Mouse (Mus musculus): ENCODE data around the gene Kantr. TPM values are rescaled to one million over a fixed set of nuclear protein-coding genes. Genes with fewer than 3 reads are reported as not detected.
"Not testable (repeated sequence)": the region's sequence is repeated elsewhere in the genome, so short reads cannot be mapped to it uniquely, and the experiment has no call there.

Gene Kantr
- polyA plus RNA-seq, 1 experiment from 2014 or later: 30.1 TPM

DNA sequence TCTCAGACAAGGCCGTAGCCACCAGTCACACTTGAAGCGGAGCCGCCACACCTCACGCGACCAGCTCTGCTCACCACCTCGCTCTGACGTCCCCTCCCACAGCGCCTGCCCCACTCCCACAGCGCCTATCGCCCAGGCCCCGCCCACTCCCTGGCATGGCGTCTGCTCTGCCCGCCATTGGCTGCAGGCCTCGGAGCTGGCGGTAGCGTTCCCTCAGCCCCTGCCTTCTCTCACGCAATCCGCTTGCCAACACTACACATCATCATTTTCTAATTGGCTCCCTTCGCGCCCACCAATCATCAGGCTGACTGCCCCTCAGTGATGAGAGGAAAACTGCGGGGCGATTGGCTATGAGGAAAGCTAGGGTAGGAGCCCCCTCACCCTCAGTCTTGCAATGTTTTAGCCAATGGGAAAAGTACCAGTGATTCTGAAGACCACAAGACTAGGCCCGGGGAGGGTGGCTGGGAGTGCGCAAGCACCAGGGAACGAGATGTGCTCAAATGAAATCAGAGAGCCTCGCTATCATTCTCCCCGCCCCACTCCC, 15.1 kb upstream of the Kantr start, which contains the start of gene Tspyl2:
Gene Tspyl2 (minus strand): TSS at position 68 of the 544 bp plus-strand sequence.
- H3K9me3 ChIP-seq (ENCODE audit: control insufficient read depth, low read length): no peaks in the 10 kb centered on the region
- peak within 1 kb of the TSS; percentile 71 for H3K4me2 ChIP-seq (ENCODE audit: low read length)
- peak within 1 kb of the TSS; percentile 90 for H3K27ac ChIP-seq (ENCODE audit: low read depth, low read length)
- 0 out of 2 replicates have a peak, but pooled peaks cover 3% of the 10 kb centered on the region for H3K36me3 ChIP-seq (ENCODE audit: control insufficient read depth, insufficient read depth, low read length)
- peaks cover 8% of the 10 kb centered on the region for H3K4me1 ChIP-seq (ENCODE audit: control insufficient read depth, insufficient read depth, low read depth, low read length)
- peaks cover 32% of the 10 kb centered on the region for H3K27me3 ChIP-seq (replicated peaks; ENCODE audit: control insufficient read depth, insufficient read depth, low read length)
- H3K9ac ChIP-seq (ENCODE audit: low read depth, low read length): peak within 1 kb of the TSS; percentile 83
- peak; percentile 97 for ATAC-seq
- WGBS: 11% methylated on average over 26 of the region's 27 CpGs
- H3K4me3 ChIP-seq (ENCODE audit: low read length): peak within 1 kb of the TSS; percentile 59

DNA sequence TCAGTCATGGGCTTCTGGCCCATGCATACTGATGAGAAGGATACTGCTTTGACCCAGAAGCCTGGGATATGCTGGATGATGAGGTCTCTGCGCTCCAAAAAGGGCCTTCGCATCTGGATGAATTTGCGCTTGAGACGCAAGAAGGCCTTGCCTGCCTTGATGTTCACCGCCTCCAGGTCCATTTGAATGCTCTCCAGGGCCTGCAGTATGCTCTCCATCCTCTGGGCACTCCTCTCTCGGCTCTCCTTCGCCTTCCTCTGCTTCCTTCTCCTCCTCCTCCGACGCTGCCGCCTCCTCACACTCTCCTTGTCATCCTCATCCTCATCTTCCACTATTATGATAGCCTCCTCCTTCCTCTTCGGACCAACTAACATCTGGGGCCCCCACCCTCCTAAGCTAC, 14.2 kb upstream of the Kantr start:
- Histone ChIP-seq H3K4me1 (ENCODE audit: control insufficient read depth, insufficient read depth, low read depth, low read length) (peaks cover 8% of the 10 kb centered on the region), H3K4me2 (ENCODE audit: low read length) (peak overlapping the region; percentile 71), H3K9me3 (ENCODE audit: control insufficient read depth, low read length) (no peaks in the 10 kb centered on the region), H3K9ac (ENCODE audit: low read depth, low read length) (peak overlapping the region; percentile 83), H3K36me3 (ENCODE audit: control insufficient read depth, insufficient read depth, low read length) (0 out of 2 replicates have a peak, but pooled peaks cover 3% of the 10 kb centered on the region), H3K4me3 (ENCODE audit: low read length) (peak overlapping the region; percentile 59), H3K27ac (ENCODE audit: low read depth, low read length) (peak overlapping the region; percentile 90), H3K27me3 (replicated peaks; ENCODE audit: control insufficient read depth, insufficient read depth, low read length) (peaks cover 26% of the 10 kb centered on the region)
- ATAC-seq: no peak
- WGBS: 25% methylated on average over 11 of the region's 11 CpGs

DNA sequence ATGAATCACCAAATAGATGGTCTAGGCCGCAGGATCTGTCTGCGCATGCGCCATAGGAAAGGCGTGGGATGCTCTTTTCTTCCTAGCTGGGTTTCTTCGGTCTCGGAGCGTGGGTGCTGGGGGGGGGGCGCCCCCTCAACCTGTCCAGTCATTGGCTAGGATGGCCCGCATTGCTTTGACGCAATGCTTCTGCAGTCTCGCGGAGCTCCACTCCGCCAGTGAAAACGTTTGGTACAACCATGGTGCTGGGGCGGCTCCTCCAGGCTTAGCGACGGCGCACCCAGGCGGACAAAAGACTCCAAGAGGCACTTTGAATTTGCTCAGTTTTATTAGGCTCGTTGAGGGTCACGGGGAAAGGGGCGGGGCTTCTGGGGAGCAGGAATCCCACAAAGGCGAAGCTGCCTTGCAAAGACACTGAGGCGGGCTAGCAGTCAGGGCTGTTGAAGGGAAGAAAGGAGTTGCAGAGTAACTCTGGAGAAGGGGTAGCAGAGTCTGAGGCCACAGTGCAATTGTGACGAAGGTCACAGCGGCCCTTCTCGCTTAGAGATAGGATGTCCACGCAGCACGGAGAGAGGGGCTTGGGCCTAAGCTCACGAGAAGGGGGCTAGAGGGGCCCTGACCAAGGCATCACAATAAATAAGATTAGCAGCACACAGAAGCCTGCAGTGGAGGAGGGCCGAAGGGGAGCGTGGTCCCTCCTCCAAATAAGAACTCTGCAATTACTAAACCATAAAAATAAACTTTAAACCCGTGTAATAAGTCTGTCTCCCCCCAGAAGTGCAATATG, 9.4 kb upstream of the Kantr start:
- Histone ChIP-seq H3K27ac (ENCODE audit: low read depth, low read length) (peak overlapping the region; percentile 90), H3K36me3 (ENCODE audit: control insufficient read depth, insufficient read depth, low read length) (0 out of 2 replicates have a peak, but pooled peaks cover 3% of the 10 kb centered on the region), H3K4me1 (ENCODE audit: control insufficient read depth, insufficient read depth, low read depth, low read length) (peaks cover 8% of the 10 kb centered on the region), H3K9me3 (ENCODE audit: control insufficient read depth, low read length) (no peaks in the 10 kb centered on the region), H3K4me2 (ENCODE audit: low read length) (peak overlapping the region; percentile 54), H3K27me3 (replicated peaks; ENCODE audit: control insufficient read depth, insufficient read depth, low read length) (peaks cover 9% of the 10 kb centered on the region), H3K9ac (ENCODE audit: low read depth, low read length) (peak overlapping the region; percentile 54), H3K4me3 (ENCODE audit: low read length) (peak overlapping the region; percentile 24)
- WGBS: 13% methylated on average over 33 of the region's 33 CpGs
- ATAC-seq: peak; percentile 99

DNA sequence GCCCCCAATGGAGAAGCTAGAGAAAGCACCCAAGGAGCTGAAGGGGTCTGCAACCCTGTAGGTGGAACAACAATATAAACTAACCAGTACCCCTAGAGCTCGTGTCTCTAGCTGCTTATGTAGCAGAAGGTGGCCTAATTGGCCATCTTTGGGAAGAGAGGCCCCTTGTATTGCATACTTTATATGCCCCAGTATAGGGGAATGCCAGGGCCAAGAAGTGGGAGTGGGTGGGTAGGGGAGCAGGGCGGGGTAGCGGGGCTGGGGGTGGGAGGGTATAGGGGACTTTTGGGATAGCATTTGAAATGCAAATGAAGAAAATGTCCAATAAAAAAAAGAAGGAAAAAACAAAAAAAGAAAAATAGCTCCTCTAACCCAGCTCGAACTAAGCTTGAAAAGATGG, 8.8 kb upstream of the Kantr start:
- 28% methylated on average over 4 of the region's 4 CpGs for WGBS
- H3K9ac ChIP-seq (ENCODE audit: low read depth, low read length); H3K4me1 ChIP-seq (ENCODE audit: control insufficient read depth, insufficient read depth, low read depth, low read length); H3K9me3 ChIP-seq (ENCODE audit: control insufficient read depth, low read length); ATAC-seq; H3K27me3 ChIP-seq (replicated peaks; ENCODE audit: control insufficient read depth, insufficient read depth, low read length); H3K36me3 ChIP-seq (ENCODE audit: control insufficient read depth, insufficient read depth, low read length): not testable (repeated sequence)
- peak overlapping the region; percentile 54; the same call in 1 of the 2 replicates for H3K4me2 ChIP-seq (ENCODE audit: low read length)
- H3K27ac ChIP-seq (ENCODE audit: low read depth, low read length): peak overlapping the region; percentile 44; the same call in 1 of the 2 replicates
- H3K4me3 ChIP-seq (ENCODE audit: low read length): peak overlapping the region; percentile 24; the same call in 1 of the 2 replicates

DNA sequence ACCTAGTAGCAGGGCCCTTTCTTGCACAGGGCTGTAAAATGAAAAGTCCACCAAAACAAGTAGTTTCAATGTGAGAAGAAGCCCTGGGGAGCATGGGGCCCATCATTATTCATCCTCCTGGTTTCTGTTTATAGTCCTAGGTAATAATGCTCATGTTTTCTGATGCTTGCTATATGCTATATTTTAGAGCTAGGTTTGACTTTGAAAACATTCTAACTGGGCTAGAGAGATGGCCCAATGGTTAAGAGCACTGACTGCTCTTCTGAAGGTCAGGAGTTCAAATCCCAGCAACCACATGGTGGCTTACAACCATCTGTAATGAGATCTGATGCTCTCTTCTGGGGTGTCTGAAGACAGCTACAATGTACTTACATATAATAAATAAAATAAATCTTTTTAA, 2.1 kb upstream of the Kantr start:
- H3K27ac ChIP-seq (ENCODE audit: low read depth, low read length); ATAC-seq; H3K9ac ChIP-seq (ENCODE audit: low read depth, low read length); H3K9me3 ChIP-seq (ENCODE audit: control insufficient read depth, low read length); H3K4me3 ChIP-seq (ENCODE audit: low read length); H3K36me3 ChIP-seq (ENCODE audit: control insufficient read depth, insufficient read depth, low read length); H3K4me1 ChIP-seq (ENCODE audit: control insufficient read depth, insufficient read depth, low read depth, low read length); H3K4me2 ChIP-seq (ENCODE audit: low read length): not testable (repeated sequence)
- H3K27me3 ChIP-seq (replicated peaks; ENCODE audit: control insufficient read depth, insufficient read depth, low read length): peaks cover 15% of the 10 kb centered on the region

DNA sequence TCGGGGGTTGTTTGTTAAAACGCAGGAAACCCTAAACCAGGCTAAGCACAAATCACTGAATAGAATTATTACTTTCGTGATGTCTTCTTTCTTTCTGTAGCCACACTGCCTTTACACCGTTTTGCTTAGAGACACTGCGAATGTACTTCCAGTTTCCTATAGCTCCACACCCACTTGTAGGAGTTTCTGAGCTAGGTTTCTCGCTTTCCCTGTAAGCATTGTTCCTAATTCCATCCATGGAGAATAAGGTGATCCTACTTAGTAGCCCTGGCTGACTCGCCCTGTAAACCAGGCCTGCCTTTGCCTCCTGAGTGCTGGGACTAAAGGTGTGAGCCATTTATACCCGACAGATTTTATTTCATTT, 376 bp upstream of the Kantr start:
- peak overlapping the region; percentile 58 for H3K4me2 ChIP-seq (ENCODE audit: low read length)
- no peaks in the 10 kb centered on the region for H3K36me3 ChIP-seq (ENCODE audit: control insufficient read depth, insufficient read depth, low read length)
- no peak; the same call in 1 of the 2 replicates for ATAC-seq
- H3K4me3 ChIP-seq (ENCODE audit: low read length): peak overlapping the region; percentile 56
- H3K9ac ChIP-seq (ENCODE audit: low read depth, low read length): peak overlapping the region; percentile 11; the same call in 1 of the 2 replicates
- H3K27ac ChIP-seq (ENCODE audit: low read depth, low read length): no peak overlapping the region
- no peaks in the 10 kb centered on the region for H3K9me3 ChIP-seq (ENCODE audit: control insufficient read depth, low read length)
- no peaks in the 10 kb centered on the region for H3K4me1 ChIP-seq (ENCODE audit: control insufficient read depth, insufficient read depth, low read depth, low read length)
- peaks cover 15% of the 10 kb centered on the region for H3K27me3 ChIP-seq (replicated peaks; ENCODE audit: control insufficient read depth, insufficient read depth, low read length)
- 31% methylated on average over 8 of the region's 8 CpGs for WGBS

DNA sequence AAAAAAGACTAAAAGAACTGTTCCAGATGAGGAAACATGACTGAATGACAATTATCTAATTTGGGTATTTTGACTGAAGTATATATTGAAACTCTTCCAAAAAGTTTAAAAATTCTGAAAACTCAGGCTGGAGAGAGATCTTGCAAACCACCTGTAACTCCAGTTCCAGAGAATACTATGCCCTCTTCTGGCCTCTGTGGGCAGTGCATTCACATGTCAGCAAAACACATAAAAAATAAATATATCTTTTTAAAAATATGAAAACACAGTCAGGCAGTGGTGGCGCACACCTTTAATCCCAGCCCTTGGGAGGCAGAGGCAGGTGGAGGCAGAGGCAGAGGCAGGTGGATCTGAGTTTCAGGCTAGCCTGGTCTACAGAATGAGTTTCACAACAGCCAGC, 3.7 kb downstream of the Kantr start:
- no peak overlapping the region for H3K4me2 ChIP-seq (ENCODE audit: low read length)
- H3K4me1 ChIP-seq (ENCODE audit: control insufficient read depth, insufficient read depth, low read depth, low read length): no peaks in the 10 kb centered on the region
- no peak overlapping the region for H3K9ac ChIP-seq (ENCODE audit: low read depth, low read length)
- no peak overlapping the region for H3K27ac ChIP-seq (ENCODE audit: low read depth, low read length)
- no peak overlapping the region for H3K4me3 ChIP-seq (ENCODE audit: low read length)
- no peaks in the 10 kb centered on the region for H3K9me3 ChIP-seq (ENCODE audit: control insufficient read depth, low read length)
- peaks cover 9% of the 10 kb centered on the region for H3K27me3 ChIP-seq (replicated peaks; ENCODE audit: control insufficient read depth, insufficient read depth, low read length)
- no peak for ATAC-seq
- no peaks in the 10 kb centered on the region for H3K36me3 ChIP-seq (ENCODE audit: control insufficient read depth, insufficient read depth, low read length)
- WGBS: 96% methylated on average over 1 of the region's 1 CpGs

DNA sequence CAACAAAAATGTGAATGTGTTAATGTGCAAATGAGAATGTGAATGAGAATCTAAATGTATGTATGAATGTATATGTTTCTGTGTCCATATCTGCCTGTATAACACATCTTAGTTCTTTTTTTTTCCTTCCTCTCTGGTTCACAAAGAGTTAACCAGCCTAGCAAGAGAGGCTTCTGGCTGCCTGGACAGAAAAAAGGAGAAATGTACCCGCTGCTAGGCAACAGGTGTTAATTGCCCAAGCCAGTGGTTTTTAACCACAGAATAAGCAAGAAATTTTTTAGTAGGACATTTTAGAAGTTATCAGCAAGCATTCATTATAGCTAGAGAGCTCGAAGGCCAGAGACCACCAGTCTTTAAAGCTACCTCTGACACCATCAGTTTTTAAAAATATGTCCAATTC, 4.5 kb downstream of the Kantr start:
- Histone ChIP-seq H3K36me3 (ENCODE audit: control insufficient read depth, insufficient read depth, low read length) (no peaks in the 10 kb centered on the region), H3K4me2 (ENCODE audit: low read length) (no peak overlapping the region), H3K27me3 (replicated peaks; ENCODE audit: control insufficient read depth, insufficient read depth, low read length) (peaks cover 9% of the 10 kb centered on the region), H3K4me3 (ENCODE audit: low read length) (no peak overlapping the region), H3K27ac (ENCODE audit: low read depth, low read length) (no peak overlapping the region), H3K4me1 (ENCODE audit: control insufficient read depth, insufficient read depth, low read depth, low read length) (no peaks in the 10 kb centered on the region), H3K9ac (ENCODE audit: low read depth, low read length) (no peak overlapping the region), H3K9me3 (ENCODE audit: control insufficient read depth, low read length) (no peaks in the 10 kb centered on the region)
- ATAC-seq: no peak
- WGBS: 33% methylated on average over 2 of the region's 2 CpGs

DNA sequence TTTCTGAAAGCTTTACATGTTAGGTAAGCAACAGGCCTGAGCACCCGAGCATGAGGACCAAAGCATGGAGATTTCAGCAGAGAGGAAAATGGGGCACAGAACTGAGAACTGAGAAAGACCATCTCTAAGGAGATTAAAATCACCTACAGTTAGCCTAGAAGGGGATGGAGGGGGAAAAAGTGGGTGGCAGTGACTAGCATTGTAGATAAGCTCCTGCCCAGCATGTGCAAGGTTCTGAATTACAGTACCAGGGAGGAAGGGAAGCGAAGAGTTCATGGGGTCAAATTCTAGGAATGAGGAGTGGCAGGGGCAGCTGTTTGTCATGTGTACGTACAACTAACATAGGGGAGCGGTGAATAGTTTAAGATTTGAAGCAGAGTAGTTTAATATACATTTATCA, 6.8 kb downstream of the Kantr start:
- ATAC-seq: no peak
- no peaks in the 10 kb centered on the region for H3K4me1 ChIP-seq (ENCODE audit: control insufficient read depth, insufficient read depth, low read depth, low read length)
- no peak overlapping the region for H3K9ac ChIP-seq (ENCODE audit: low read depth, low read length)
- no peaks in the 10 kb centered on the region; the same call in 1 of the 2 replicates for H3K27me3 ChIP-seq (replicated peaks; ENCODE audit: control insufficient read depth, insufficient read depth, low read length)
- no peaks in the 10 kb centered on the region for H3K9me3 ChIP-seq (ENCODE audit: control insufficient read depth, low read length)
- no peak overlapping the region for H3K4me2 ChIP-seq (ENCODE audit: low read length)
- H3K27ac ChIP-seq (ENCODE audit: low read depth, low read length): no peak overlapping the region
- H3K36me3 ChIP-seq (ENCODE audit: control insufficient read depth, insufficient read depth, low read length): no peaks in the 10 kb centered on the region
- H3K4me3 ChIP-seq (ENCODE audit: low read length): no peak overlapping the region
- 82% methylated on average over 4 of the region's 4 CpGs for WGBS

All from hindbrain, embryonic 16.5 days (tissue).